12 mouse cellular contexts compared by ENCODE assay signal in the genomic region with DNA sequence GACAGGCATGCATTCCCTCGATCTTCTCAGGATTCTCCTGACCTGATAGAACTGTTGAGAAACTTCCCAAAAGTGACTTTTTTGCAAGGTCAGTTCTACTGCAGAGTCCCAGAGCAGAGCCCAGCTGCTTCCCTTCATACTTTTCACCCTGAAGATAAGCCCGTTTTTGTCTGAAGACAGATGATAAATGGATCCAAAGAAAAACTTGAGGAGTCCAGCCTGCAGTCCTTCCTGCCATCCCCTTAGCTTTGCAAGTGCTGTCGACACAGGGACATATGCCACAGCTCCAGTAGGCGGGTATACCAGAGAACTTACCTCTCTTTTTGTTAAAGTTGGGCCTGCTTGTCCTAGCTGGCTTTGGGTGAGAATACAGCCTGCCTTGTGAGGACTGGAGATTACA. TPM values are rescaled to one million over a fixed set of nuclear protein-coding genes. Genes with fewer than 3 reads are reported as not detected.
DNase-seq lines count a peak whose midpoint lies in the region; ATAC-seq and TF ChIP-seq lines count a peak whose summit lies in the region.
"Had no signal": no experiment of that assay in that cellular context is flagged by ENCODE, and none has a peak within 500 bp of the region (broad histone marks: within the 10 kb centered on the region; RNA-seq: fewer than 3 reads in every experiment).

No protein-coding gene starts in this region.

- 0 out of 2 replicates have a peak, but pooled peaks cover 3% of the 10 kb centered on the region for H3K36me3 ChIP-seq in embryonic facial prominence, embryonic 15.5 days
- 0 out of 2 replicates have a peak, but pooled peaks cover 2% of the 10 kb centered on the region for H3K36me3 ChIP-seq in liver, postnatal 0 days (replicated peaks; ENCODE audit: insufficient read depth, low read length)
- H3K36me3 ChIP-seq: forebrain, embryonic 10.5 days had no signal

- TF ChIP-seq CTCF in left cerebral cortex, adult 2 months (IDR thresholded peaks at IDR 0.05), result no peak
- TF ChIP-seq CTCF in liver, postnatal 0 days (IDR thresholded peaks at IDR 0.05; ENCODE audit: low read depth), result 0 out of 2 replicates have a peak, but pooled peaks have one; percentile 1

- no peaks in the 10 kb centered on the region for H3K27me3 ChIP-seq in embryonic facial prominence, embryonic 15.5 days
- H3K27me3 ChIP-seq in liver, postnatal 0 days (ENCODE audit: insufficient read depth, low read length), result no peaks in the 10 kb centered on the region
- H3K27me3 ChIP-seq: midbrain, embryonic 13.5 days; Patski had no signal

- no peaks in the 10 kb centered on the region for H3K9me3 ChIP-seq in embryonic facial prominence, embryonic 15.5 days (replicated peaks)
- no peaks in the 10 kb centered on the region for H3K9me3 ChIP-seq in liver, postnatal 0 days (ENCODE audit: low read length)
- H3K9me3 ChIP-seq: forebrain, embryonic 10.5 days; midbrain, embryonic 13.5 days had no signal

- peaks cover 25% of the 10 kb centered on the region; the same call in 1 of the 2 replicates for H3K4me1 ChIP-seq in embryonic facial prominence, embryonic 15.5 days
- peaks cover 78% of the 10 kb centered on the region for H3K4me1 ChIP-seq in liver, postnatal 0 days (ENCODE audit: insufficient read depth)

- intact Hi-C loops in heart, postnatal 25 days (cut with DNase I), result no loop called here
- intact Hi-C loops in left cerebral cortex, adult 2 months (cut with DNase I), result no loop called here
- intact Hi-C loops in left cerebral cortex, postnatal 36 days (cut with DNase I), result no loop called here

- no peak for TF ChIP-seq EP300 in liver, postnatal 0 days (IDR thresholded peaks at IDR 0.05; ENCODE audit: low read depth)

- DNase-seq in heart, adult 11 months, result peak; percentile 92
- DNase-seq in heart, postnatal 25 days (ENCODE audit: low spot score), result no peak
- no peak for DNase-seq in left cerebral cortex, adult 2 months (ENCODE audit: extremely low spot score in 1 of 2, low spot score in 2 of 2)
- DNase-seq in left cerebral cortex, postnatal 36 days (ENCODE audit: low spot score in 2 of 2), result no peak
- DNase-seq in liver, postnatal 0 days, result no peak
- no peak for DNase-seq in thymus, postnatal 4 days
- DNase-seq in adrenal gland, postnatal 14 days, result no peak

- peak overlapping the region; percentile 76 for H3K27ac ChIP-seq in left cerebral cortex, adult 2 months
- H3K27ac ChIP-seq in embryonic facial prominence, embryonic 15.5 days (replicated peaks), result 0 out of 2 replicates have a peak overlapping the region, but pooled peaks have one; percentile 22
- H3K27ac ChIP-seq in liver, postnatal 0 days (ENCODE audit: low read depth), result peak overlapping the region; percentile 36
- H3K27ac ChIP-seq: forebrain, embryonic 10.5 days; midbrain, embryonic 13.5 days had no signal

- WGBS in embryonic facial prominence, embryonic 15.5 days, result 61% methylated on average over 4 of the region's 4 CpGs
- 38% methylated on average over 4 of the region's 4 CpGs for WGBS in liver, postnatal 0 days (ENCODE audit: insufficient replicate concordance)

- H3K4me3 ChIP-seq in left cerebral cortex, adult 2 months, result no peak overlapping the region
- no peak overlapping the region for H3K4me3 ChIP-seq in embryonic facial prominence, embryonic 15.5 days (replicated peaks)
- no peak overlapping the region for H3K4me3 ChIP-seq in liver, postnatal 0 days (ENCODE audit: low read depth, low read length)
- H3K4me3 ChIP-seq: forebrain, embryonic 10.5 days; midbrain, embryonic 13.5 days had no signal

- no peak overlapping the region for H3K4me2 ChIP-seq in embryonic facial prominence, embryonic 15.5 days (replicated peaks)
- no peak overlapping the region for H3K4me2 ChIP-seq in liver, postnatal 0 days (ENCODE audit: low read depth, low read length)
- H3K4me2 ChIP-seq: midbrain, embryonic 13.5 days had no signal

- H3K9ac ChIP-seq in embryonic facial prominence, embryonic 15.5 days, result no peak overlapping the region
- peak overlapping the region; percentile 0; the same call in 1 of the 2 replicates for H3K9ac ChIP-seq in liver, postnatal 0 days (replicated peaks)
- H3K9ac ChIP-seq: midbrain, embryonic 13.5 days had no signal

- ATAC-seq in embryonic facial prominence, embryonic 15.5 days (ENCODE audit: insufficient number of reproducible peaks, low FRiP score, low TSS enrichment, low read depth), result no peak
- ATAC-seq in liver, postnatal 0 days, result no peak
- ATAC-seq: inflammation-experienced regulatory T-cells, adult 6 months; midbrain, embryonic 13.5 days; Patski had no signal

RNA-seq across cellular contexts. Expression of gene Ell, which starts 22.1 kb away (rescaled TPM):
- total RNA-seq in heart, postnatal 25 days (2021), result 10 to 100 TPM; 11.7 to 13.3 TPM
- total RNA-seq in left cerebral cortex, adult 2 months (2021), result 10 to 100 TPM; 18.6 to 20.8 TPM
- 10 to 100 TPM; 19.1 to 20.7 TPM for total RNA-seq in left cerebral cortex, postnatal 36 days (2021)
- polyA plus RNA-seq in embryonic facial prominence, embryonic 15.5 days (2015; fragmentation: Nextera tagmentation; extraction: Ambion mirVana), result 19.6 and 22.7 TPM in 2 replicates
- polyA plus RNA-seq in liver, postnatal 0 days (2015; fragmentation: Nextera tagmentation; extraction: Ambion mirVana), result 9.5 and 9.7 TPM in 2 replicates
- 22.4 and 22.9 TPM in 2 replicates for total RNA-seq in adrenal gland, postnatal 14 days (2021)

RNA-seq across cellular contexts. Expression of gene Isyna1, which starts 32.8 kb away (rescaled TPM):
- 10 to 100 TPM; 21.5 to 25.1 TPM for total RNA-seq in heart, postnatal 25 days (2021)
- total RNA-seq in left cerebral cortex, adult 2 months (2021), result 10 to 100 TPM; 52.9 to 55.3 TPM
- 10 to 100 TPM; 47.5 to 53.0 TPM for total RNA-seq in left cerebral cortex, postnatal 36 days (2021)
- polyA plus RNA-seq in embryonic facial prominence, embryonic 15.5 days (2015; fragmentation: Nextera tagmentation; extraction: Ambion mirVana), result 139 and 143 TPM in 2 replicates
- polyA plus RNA-seq in liver, postnatal 0 days (2015; fragmentation: Nextera tagmentation; extraction: Ambion mirVana), result 18.8 and 21.6 TPM in 2 replicates
- 77.2 and 84.7 TPM in 2 replicates for total RNA-seq in adrenal gland, postnatal 14 days (2021)

RNA-seq across cellular contexts. Expression of gene Kxd1, which starts 33.6 kb away (rescaled TPM):
- 10 to 100 TPM; 73.6 to 76.6 TPM for total RNA-seq in heart, postnatal 25 days (2021)
- 10 to 100 TPM; 39.8 to 44.4 TPM for total RNA-seq in left cerebral cortex, adult 2 months (2021)
- total RNA-seq in left cerebral cortex, postnatal 36 days (2021), result 10 to 100 TPM; 45.0 to 49.7 TPM
- 57.7 and 59.1 TPM in 2 replicates for polyA plus RNA-seq in embryonic facial prominence, embryonic 15.5 days (2015; fragmentation: Nextera tagmentation; extraction: Ambion mirVana)
- 43.1 and 43.3 TPM in 2 replicates for polyA plus RNA-seq in liver, postnatal 0 days (2015; fragmentation: Nextera tagmentation; extraction: Ambion mirVana)
- 78.9 and 83.1 TPM in 2 replicates for total RNA-seq in adrenal gland, postnatal 14 days (2021)

RNA-seq across cellular contexts. Expression of gene Fkbp8, which starts 33.8 kb away (rescaled TPM):
- 100 to 1,000 TPM; 130 to 135 TPM for total RNA-seq in heart, postnatal 25 days (2021)
- total RNA-seq in left cerebral cortex, adult 2 months (2021), result 100 to 1,000 TPM; 392 to 410 TPM
- total RNA-seq in left cerebral cortex, postnatal 36 days (2021), result 100 to 1,000 TPM; 403 to 432 TPM
- polyA plus RNA-seq in embryonic facial prominence, embryonic 15.5 days (2015; fragmentation: Nextera tagmentation; extraction: Ambion mirVana), result 310 and 324 TPM in 2 replicates
- 141 TPM in 2 replicates for polyA plus RNA-seq in liver, postnatal 0 days (2015; fragmentation: Nextera tagmentation; extraction: Ambion mirVana)
- total RNA-seq in adrenal gland, postnatal 14 days (2021), result 235 and 252 TPM in 2 replicates

RNA-seq across cellular contexts. Expression of gene Ssbp4, which starts 47.3 kb away (rescaled TPM):
- 10 to 100 TPM; 37.0 to 37.7 TPM for total RNA-seq in heart, postnatal 25 days (2021)
- total RNA-seq in left cerebral cortex, adult 2 months (2021), result 100 to 1,000 TPM; 221 to 261 TPM
- total RNA-seq in left cerebral cortex, postnatal 36 days (2021), result 100 to 1,000 TPM; 257 to 265 TPM
- polyA plus RNA-seq in embryonic facial prominence, embryonic 15.5 days (2015; fragmentation: Nextera tagmentation; extraction: Ambion mirVana), result 127 and 130 TPM in 2 replicates
- polyA plus RNA-seq in liver, postnatal 0 days (2015; fragmentation: Nextera tagmentation; extraction: Ambion mirVana), result 32.5 and 35.4 TPM in 2 replicates
- 84.4 and 102 TPM in 2 replicates for total RNA-seq in adrenal gland, postnatal 14 days (2021)

Comparison
In these comparisons a context has a peak if more than half of its experiments do, and no peak if none do; other contexts are left out.
1. H3K27ac ChIP-seq: peak in every context shown above with its lines; median percentile 76 in left cerebral cortex, adult 2 months; 36 in liver, postnatal 0 days; 22 in embryonic facial prominence, embryonic 15.5 days.